Comparison of ENCODE assay signal across 28 mouse cellular contexts in the genomic region with DNA sequence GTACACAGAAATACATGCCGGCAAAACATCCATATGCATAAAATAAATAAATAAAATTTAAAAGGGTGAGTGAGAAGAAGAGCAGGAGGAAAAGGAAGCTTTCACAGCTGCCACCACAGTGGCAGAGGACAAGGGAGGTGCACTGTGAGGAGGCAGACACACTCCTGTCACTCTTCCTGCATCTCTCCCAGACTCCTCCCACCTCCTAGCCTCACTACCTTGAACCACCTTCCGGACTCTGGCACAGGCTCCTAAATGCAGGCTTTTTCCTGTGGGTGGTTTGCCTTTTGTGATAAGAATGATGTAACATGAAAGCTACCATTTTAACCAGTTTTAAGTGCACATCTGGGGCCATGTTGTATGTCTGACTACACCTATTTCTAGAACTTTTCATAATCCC.
A peak's percentile ranks its signal among the peaks of the same experiment; 100 is the strongest.
DNase-seq lines count a peak whose midpoint lies in the region; ATAC-seq and TF ChIP-seq lines count a peak whose summit lies in the region.
"Had no signal": no experiment of that assay in that cellular context is flagged by ENCODE, and none has a peak within 500 bp of the region (broad histone marks: within the 10 kb centered on the region; RNA-seq: fewer than 3 reads in every experiment).

No protein-coding gene starts in this region.

- TF ChIP-seq EP300 in MEL (IDR thresholded peaks at IDR 0.05; ENCODE audit: low read depth in 1 of 2, low read length in 2 of 2), result no peak

- no peak for TF ChIP-seq CTCF in MEL (IDR thresholded peaks at IDR 0.05 in 2 of 3, conservative IDR thresholded peaks at IDR 0.05 in 1 of 3; ENCODE audit: control insufficient read depth in 1 of 3, insufficient read depth in 1 of 3, low read depth in 2 of 3, low read length in 3 of 3, poor library complexity in 1 of 3, severe bottlenecking in 1 of 3)

- H3K9me3 ChIP-seq in lung, embryonic 15.5 days, result no peaks in the 10 kb centered on the region
- no peaks in the 10 kb centered on the region for H3K9me3 ChIP-seq in MEL (replicated peaks; ENCODE audit: insufficient read depth, low read length)
- H3K9me3 ChIP-seq in midbrain, embryonic 11.5 days (ENCODE audit: control insufficient read depth, low read length), result no peaks in the 10 kb centered on the region
- H3K9me3 ChIP-seq: embryonic facial prominence, embryonic 13.5 days; forebrain, embryonic 10.5 days; forebrain, embryonic 15.5 days; heart, embryonic 12.5 days; hindbrain, embryonic 13.5 days; midbrain, embryonic 13.5 days had no signal

- no peak overlapping the region for H3K4me2 ChIP-seq in lung, embryonic 15.5 days
- no peak overlapping the region for H3K4me2 ChIP-seq in midbrain, embryonic 11.5 days
- H3K4me2 ChIP-seq: embryonic facial prominence, embryonic 13.5 days; forebrain, embryonic 15.5 days; heart, embryonic 12.5 days; hindbrain, embryonic 13.5 days; midbrain, embryonic 13.5 days had no signal

- no peak for TF ChIP-seq RAD21 in MEL (IDR thresholded peaks at IDR 0.05; ENCODE audit: low read depth, low read length)

- H3K9ac ChIP-seq in lung, embryonic 15.5 days, result no peak overlapping the region
- no peak overlapping the region for H3K9ac ChIP-seq in MEL (ENCODE audit: control insufficient read depth, low read depth, low read length, poor library complexity, severe bottlenecking)
- no peak overlapping the region for H3K9ac ChIP-seq in midbrain, embryonic 11.5 days (ENCODE audit: low read length)
- H3K9ac ChIP-seq: embryonic facial prominence, embryonic 13.5 days; forebrain, embryonic 15.5 days; heart, embryonic 12.5 days; hindbrain, embryonic 13.5 days; liver, embryonic 14.5 days; midbrain, embryonic 13.5 days had no signal

- peaks cover 12% of the 10 kb centered on the region for H3K79me2 ChIP-seq in MEL (ENCODE audit: control insufficient read depth, insufficient read depth, low read length, poor library complexity)

- no peak overlapping the region for H3K4me3 ChIP-seq in lung, embryonic 15.5 days
- H3K4me3 ChIP-seq in MEL (ENCODE audit: control insufficient read depth in 1 of 2, insufficient read depth in 1 of 2, low read depth in 2 of 2, low read length in 2 of 2), result no peak overlapping the region
- H3K4me3 ChIP-seq in midbrain, embryonic 11.5 days (ENCODE audit: low read depth, low read length), result no peak overlapping the region
- H3K4me3 ChIP-seq: embryonic facial prominence, embryonic 13.5 days; forebrain, embryonic 10.5 days; forebrain, embryonic 15.5 days; heart, adult 2 months; heart, embryonic 12.5 days; hindbrain, embryonic 13.5 days; midbrain, embryonic 13.5 days had no signal

- no peaks in the 10 kb centered on the region for H3K27me3 ChIP-seq in lung, embryonic 15.5 days
- H3K27me3 ChIP-seq in MEL (ENCODE audit: control insufficient read depth in 1 of 2, insufficient read depth in 2 of 2, low read length in 2 of 2), result no peaks in the 10 kb centered on the region
- no peaks in the 10 kb centered on the region for H3K27me3 ChIP-seq in midbrain, embryonic 11.5 days (ENCODE audit: control insufficient read depth, insufficient read depth, low read length)
- H3K27me3 ChIP-seq: embryonic facial prominence, embryonic 13.5 days; forebrain, embryonic 15.5 days; heart, embryonic 12.5 days; hindbrain, embryonic 13.5 days; midbrain, embryonic 13.5 days had no signal

- no peak for ATAC-seq in lung, embryonic 15.5 days (ENCODE audit: borderline replicate concordance, extremely low read depth, low FRiP score, low TSS enrichment)
- ATAC-seq in midbrain, embryonic 11.5 days (ENCODE audit: low FRiP score), result no peak
- ATAC-seq: forebrain, embryonic 15.5 days; intestine, postnatal 0 days; midbrain, embryonic 13.5 days had no signal

- H3K27ac ChIP-seq in lung, embryonic 15.5 days, result peak overlapping the region; percentile 76
- no peak overlapping the region for H3K27ac ChIP-seq in MEL (ENCODE audit: control insufficient read depth, low read depth, low read length)
- H3K27ac ChIP-seq in midbrain, embryonic 11.5 days (ENCODE audit: low read depth, low read length), result no peak overlapping the region
- H3K27ac ChIP-seq: embryonic facial prominence, embryonic 13.5 days; forebrain, embryonic 10.5 days; forebrain, embryonic 15.5 days; hindbrain, embryonic 13.5 days; liver, embryonic 14.5 days; macrophage; midbrain, embryonic 13.5 days had no signal

- 48% methylated on average over 2 of the region's 2 CpGs for WGBS in lung, embryonic 15.5 days
- whole genome bisulfite sequencing in midbrain, embryonic 11.5 days, result 88% methylated on average over 2 of the region's 2 CpGs

- no peak for TF ChIP-seq POLR2A in MEL (IDR thresholded peaks at IDR 0.05; ENCODE audit: control insufficient read depth in 1 of 2, insufficient read depth in 1 of 2, low read depth in 1 of 2, low read length in 2 of 2, poor library complexity in 1 of 2)

- no peaks in the 10 kb centered on the region for H3K36me3 ChIP-seq in lung, embryonic 15.5 days
- peaks cover 0 to 14% of the 10 kb centered on the region in 2 experiments; a peak in 3 of 4 replicates for H3K36me3 ChIP-seq in MEL (ENCODE audit: control insufficient read depth in 1 of 2, insufficient read depth in 2 of 2, low read length in 2 of 2)
- no peaks in the 10 kb centered on the region for H3K36me3 ChIP-seq in midbrain, embryonic 11.5 days (ENCODE audit: control insufficient read depth, insufficient read depth, low read length)
- H3K36me3 ChIP-seq: embryonic facial prominence, embryonic 13.5 days; forebrain, embryonic 10.5 days; forebrain, embryonic 15.5 days; heart, embryonic 12.5 days; hindbrain, embryonic 13.5 days; midbrain, embryonic 13.5 days had no signal

- DNase-seq in lung, adult 18-20 months, result no peak
- DNase-seq in thymus, postnatal 0 days (ENCODE audit: low spot score), result peak; percentile 23
- no peak for DNase-seq in thymus, postnatal 4 days
- DNase-seq in MEL (ENCODE audit: low read depth, low spot score) (peak; percentile 23), adipocyte (ENCODE audit: low spot score) (no peak)
- DNase-seq in naive thymus-derived CD4-positive, alpha-beta T cell, adult 2 months (ENCODE audit: low read depth), result peak; percentile 60
- DNase-seq in midbrain, embryonic 11.5 days (ENCODE audit: low spot score, missing footprints), result no peak
- DNase-seq: adrenal gland, postnatal 14 days; cerebellum, adult 11 months; cerebellum, adult 9-11 months; heart, adult 2 months; heart, postnatal 4 days; kidney, adult 9 months; kidney, postnatal 10 days; layer of hippocampus, postnatal 36 days; left cerebral cortex, postnatal 4 days; right cerebral cortex, adult 18-20 months; spleen, adult 18-20 months had no signal

- peaks cover 58% of the 10 kb centered on the region for H3K4me1 ChIP-seq in lung, embryonic 15.5 days
- H3K4me1 ChIP-seq in MEL (ENCODE audit: control insufficient read depth in 1 of 2, insufficient read depth in 2 of 2, low read length in 2 of 2), result peaks cover 15 to 17% of the 10 kb centered on the region in 2 experiments
- no peaks in the 10 kb centered on the region for H3K4me1 ChIP-seq in midbrain, embryonic 11.5 days (ENCODE audit: control insufficient read depth, insufficient read depth, low read length)
- H3K4me1 ChIP-seq: midbrain, embryonic 13.5 days had no signal

TF ChIP-seq in MEL, 35 proteins besides CTCF, POLR2A, EP300 and RAD21:
- TF ChIP-seq SIN3A (IDR thresholded peaks at IDR 0.05; ENCODE audit: low read length) (no peak), ZNF384 (IDR thresholded peaks at IDR 0.05; ENCODE audit: low read depth, low read length) (no peak), MYC (IDR thresholded peaks at IDR 0.05; ENCODE audit: low read depth, low read length) (no peak)

Comparison
In these comparisons a context has a peak if more than half of its experiments do, and no peak if none do; other contexts are left out.
1. DNase-seq: peak in thymus, postnatal 0 days (single experiment), MEL (single experiment) and naive thymus-derived CD4-positive, alpha-beta T cell, adult 2 months (single experiment); none in lung, adult 18-20 months (0 of 2), thymus, postnatal 4 days (single experiment), midbrain, embryonic 11.5 days (single experiment) and adipocyte (single experiment).